Mouse (Mus musculus) spleen, postnatal 10 days (tissue): ENCODE measurements at regions not wholly inside any gene's neighbourhood (a gene's known extent, or its start where the extent isn't known, plus 50 kb on each side); places are given as distances from the start of the nearest gene placed in this dataset.

ENCODE experiments used
- DNase-seq, 2 experiments: peaks; one replicate each; pipeline ENCODE4 v3.0.0; 2021 to 2022; ENCODE audit warnings: low spot score in 2 of 2

DNA sequence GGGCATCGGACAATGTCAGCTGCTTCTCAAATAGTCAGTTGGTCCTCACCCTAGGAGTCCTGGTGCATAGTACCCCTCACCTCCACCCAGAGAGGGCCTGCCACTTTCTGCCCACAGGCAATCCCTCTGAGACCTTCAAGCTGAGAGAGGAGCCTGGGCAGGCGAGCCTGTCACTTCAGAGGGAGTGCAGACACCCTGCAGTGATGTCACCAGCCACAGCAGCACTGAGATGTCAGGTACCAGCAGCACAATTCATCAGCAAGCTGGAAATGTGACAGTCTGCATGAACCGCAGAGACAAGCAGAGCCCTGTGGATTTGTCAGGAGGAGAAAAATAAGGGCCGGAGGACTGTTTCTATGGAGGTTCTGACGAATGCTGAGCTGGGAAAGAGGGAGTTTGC is 324.3 kb downstream of the Qk start:
- DNase-seq: no peak

DNA sequence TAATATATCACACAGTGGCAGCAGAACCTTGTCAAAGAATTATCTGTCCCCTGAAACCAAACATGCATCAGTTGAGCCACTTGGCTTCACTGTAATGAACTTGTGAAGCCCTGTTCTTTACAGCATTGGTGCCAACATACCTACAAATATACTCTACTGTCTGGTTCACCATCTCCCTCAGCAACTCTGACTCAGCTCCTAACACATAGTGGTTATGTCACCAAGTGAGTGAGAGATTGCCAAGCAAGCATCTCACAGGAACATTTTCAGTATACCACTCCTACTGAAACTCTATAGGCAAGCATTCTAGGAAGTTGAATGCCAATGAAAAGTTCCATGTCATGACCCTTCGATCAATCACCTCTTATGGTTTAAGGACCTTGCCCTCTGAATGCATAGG is 321.2 kb upstream of the Pabpc6 start:
- DNase-seq: no peak

DNA sequence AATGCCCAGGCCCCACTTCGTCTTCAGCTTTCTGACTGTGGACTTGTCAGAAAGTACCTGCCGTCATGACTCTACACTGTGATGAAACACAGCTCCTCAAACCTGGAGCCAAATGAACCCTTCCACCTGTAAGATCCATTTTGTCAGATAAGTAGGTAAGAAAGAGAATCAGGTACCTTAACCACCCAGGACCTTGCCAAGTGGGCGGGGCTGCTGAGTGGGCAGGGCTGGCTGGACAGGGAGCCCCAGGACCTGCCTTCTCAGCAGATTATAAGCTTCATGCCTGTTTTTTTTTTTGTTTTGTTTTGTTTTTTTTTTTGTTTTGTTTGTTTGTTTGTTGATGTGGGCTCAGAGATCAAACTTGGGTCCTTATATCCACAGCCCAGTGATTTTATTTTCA is 311.8 kb upstream of the Pabpc6 start:
- DNase-seq: no peak

DNA sequence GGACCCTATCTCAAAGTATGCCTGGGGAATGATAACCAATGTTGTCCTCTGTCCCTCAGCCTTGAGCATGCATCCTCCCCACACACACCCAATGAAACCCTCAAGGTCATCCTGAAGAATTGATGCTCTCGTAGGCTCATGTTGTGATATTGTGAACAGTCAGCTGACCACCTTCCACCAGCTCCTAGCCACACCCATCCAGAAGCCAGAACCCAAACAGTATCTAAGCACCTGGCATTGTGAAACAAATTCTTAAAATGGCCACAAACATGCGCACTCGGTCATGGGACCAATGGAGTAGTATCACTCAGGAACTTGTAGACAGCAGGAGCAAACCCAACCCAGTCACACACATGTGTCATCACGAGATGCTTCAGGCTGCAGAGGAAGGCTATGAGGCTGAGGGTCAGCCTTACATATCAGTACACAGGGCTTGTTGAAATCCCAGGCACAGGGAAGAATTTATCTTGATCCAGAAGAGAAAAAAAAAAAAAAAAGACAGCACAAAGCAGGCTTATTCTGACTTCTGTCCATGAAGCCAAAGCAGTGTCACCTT is 307.4 kb upstream of the Pabpc6 start:
- no peak for DNase-seq

DNA sequence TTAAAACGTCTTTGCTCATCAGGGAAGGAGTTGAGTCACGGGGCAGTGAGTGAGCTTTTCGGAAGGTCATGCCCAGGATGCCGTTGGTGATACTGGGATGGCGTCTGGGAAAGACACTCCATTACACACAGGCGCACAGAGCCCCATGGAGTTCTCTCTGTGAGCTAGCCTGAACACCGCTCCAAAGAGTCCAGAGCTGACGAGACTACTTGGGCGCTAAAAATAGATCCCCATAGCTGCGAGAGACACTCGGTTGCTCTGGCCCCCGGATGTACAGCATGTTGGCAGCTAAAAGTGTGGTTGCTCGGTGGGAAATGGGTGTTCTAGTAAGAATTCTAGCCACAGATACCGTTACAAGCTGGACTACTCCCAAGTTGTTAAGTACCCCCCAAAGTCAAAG is 306.5 kb upstream of the Pabpc6 start:
- DNase-seq: no peak

DNA sequence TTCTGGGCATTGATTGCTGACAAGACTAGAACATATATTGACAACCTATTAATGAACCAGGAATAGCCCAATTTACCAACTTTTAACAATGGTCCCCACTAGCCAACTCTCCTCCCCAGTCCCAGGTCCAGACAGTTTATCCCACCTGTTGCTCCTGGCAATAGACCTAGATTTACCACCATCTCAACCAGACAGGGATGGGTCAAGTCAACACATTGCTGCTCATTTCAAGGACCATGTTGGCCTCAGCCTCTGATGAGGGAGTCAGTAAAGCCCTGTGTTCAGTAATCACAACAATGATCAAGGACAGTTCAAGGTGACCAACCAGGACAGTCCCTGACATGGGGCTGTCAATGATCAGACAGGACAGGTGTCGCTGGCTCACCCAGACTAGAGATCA is 305.6 kb upstream of the Pabpc6 start:
- DNase-seq: no peak

DNA sequence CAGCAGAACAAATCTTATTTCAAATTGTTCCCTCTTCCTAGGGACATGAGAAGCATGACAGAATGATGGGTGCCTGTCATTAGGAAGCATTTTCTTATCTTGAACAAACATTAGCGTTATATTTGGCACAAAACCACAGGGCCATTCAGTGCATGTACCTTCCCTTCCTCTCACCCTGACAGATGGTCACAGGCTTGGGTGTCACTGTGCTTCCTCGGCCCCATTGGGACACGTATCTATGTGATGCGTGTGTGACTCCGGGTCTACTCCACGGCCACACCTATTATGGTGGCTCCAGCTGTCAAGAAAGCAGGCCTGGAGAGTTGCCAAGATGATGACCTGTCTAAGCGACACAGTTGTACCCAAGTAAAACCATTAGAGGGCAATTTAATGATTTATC is 298.5 kb upstream of the Pabpc6 start:
- no peak for DNase-seq

DNA sequence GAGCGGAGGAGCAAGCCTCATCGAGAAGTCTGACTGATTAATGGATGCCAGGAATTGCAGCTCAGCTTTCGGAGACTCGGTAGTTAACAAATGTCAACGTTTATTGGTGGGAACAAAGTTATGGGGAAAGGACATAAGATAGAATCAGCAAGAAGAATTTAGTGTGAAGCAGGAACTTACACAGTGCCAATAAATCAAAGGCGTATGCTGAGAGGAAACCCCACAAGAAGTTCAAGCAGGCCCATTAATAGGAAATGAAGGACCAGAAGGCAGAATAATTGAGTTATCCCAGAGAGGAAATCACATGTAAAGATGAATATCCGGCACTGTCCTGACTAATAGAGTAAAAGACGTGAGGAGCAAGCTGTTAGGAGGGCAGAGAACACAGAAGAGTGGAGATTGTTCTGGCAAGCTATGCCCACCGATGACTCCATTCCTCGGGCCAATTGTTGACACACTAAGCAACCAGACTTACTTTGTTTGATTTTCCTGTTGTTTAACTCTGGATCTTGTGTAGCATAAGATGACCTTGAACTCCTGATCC is 293.4 kb upstream of the Pabpc6 start:
- DNase-seq: no peak

DNA sequence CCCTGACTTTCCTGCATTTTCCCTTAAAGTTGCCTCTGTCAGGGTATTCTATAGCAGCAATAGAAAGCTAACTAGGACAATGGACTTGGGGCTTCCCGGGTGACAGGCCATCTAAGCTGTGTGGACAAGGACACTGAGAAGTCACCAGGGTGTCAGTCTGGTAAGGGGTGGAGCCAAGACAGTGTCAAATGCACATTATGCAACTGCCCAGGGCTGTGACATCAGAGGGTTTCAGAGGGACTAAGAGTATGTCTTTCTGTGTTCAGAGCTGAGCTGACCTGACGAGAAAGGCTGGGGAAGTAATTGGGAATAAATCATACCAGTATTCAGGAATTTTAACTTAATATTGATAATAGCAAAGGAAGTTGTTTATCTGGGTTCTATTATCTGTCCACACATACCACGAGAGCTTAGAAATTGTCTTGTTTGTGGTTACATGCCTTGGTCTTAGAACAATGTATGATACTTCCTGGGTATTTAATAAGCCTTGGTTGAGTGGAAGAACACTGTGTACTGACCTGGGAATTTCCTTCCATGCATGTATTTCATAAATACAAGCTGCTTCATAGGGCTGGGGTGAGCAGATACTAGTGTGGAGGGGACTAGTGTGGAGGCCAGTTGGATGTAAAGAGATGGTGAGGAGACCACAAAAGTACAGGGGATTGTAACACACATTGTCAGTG is 279.6 kb upstream of the Pabpc6 start:
- DNase-seq: no peak

DNA sequence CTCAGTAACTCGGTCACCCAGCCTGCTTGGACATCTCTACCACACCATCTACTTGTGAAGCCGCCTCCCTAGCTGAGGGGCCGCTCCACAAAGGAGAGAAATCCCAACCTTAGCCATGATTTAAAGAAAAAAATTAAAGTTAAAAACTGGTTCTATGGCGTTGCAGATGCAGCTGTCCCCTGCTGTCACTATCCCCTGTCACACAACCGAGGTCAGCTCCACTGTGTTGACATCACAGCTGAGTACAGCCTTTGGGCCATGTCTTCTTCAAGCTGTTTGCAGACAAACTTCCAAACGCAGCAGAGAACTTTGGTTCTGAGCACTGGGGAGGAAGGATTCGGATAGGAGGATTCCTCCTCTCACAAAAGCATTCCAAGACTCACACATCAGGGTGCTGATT is 278.1 kb upstream of the Pabpc6 start:
- DNase-seq: no peak

DNA sequence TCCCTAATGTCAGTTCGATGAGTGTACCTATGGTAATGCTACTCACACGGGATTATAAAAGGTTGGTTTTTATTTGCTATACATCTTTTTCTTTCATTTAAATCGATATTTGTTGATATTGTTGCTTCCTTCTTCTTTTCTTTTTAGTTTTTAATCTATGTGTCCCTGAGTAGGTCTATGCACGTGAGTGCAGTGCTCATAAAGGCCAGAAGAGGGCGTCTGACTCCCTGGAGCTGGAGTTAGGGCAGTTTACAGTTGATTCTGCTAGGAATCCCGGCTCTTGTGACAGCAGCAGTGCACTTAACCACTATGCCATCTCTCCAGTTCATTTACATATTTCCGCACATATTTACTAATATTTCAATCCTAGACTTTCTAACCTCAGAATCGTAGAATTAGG is 275.0 kb upstream of the Pabpc6 start:
- no peak for DNase-seq

DNA sequence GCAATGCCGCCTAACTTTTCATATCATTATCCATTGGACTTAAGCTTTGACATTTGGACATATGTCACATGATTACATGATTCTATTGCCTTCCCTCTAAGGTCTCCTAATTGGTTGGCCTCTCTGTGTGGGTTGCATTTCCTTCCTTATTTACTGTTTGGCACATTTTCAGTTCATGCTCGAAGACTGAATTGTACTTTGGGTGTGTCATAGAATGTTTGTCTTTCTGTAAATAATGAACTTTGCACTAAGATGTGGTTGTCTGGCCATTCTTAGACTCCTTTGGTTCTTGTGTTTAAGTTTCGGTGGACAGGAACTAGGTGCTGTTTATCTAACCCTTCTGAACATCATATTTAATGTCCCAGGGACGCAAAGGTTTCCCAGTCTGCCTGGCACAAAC is 272.7 kb upstream of the Pabpc6 start:
- DNase-seq: no peak

DNA sequence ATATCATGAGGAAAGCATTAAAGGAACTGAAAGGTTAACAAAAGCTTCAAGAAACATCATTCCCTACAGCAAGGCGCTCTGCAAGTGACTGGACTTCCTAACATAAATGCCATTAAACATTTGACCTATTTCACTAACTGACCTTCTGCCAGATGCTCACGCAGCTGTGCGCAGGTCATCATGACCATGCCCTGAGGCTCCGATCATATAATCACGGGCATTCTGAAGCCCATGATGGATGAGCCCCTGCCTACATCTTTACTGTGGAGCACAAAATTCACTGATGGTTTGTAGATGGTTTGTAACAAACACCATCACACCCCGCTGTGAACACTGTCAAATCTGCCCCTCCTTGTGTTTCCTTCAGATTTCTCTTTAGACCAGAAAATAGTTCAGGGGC is 270.1 kb upstream of the Pabpc6 start:
- no peak for DNase-seq

DNA sequence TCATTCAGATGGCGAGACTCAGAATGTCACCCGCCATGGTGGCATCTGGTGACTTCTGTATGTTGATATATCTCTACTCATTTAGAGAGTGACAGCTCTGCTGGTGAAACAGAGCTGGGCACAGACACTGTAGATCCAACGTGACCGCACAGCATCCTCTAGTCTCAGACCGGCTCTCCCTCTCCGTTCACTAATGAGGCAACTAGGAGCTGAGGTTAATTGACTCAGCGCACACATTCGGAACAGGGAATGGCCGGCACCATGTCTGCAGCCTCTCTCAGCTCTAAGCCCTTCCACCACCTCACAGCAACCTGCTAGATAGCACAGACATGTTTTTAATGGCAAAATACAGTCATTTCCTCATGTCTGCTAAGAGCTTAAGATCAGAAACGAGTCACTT is 268.9 kb upstream of the Pabpc6 start:
- no peak for DNase-seq

DNA sequence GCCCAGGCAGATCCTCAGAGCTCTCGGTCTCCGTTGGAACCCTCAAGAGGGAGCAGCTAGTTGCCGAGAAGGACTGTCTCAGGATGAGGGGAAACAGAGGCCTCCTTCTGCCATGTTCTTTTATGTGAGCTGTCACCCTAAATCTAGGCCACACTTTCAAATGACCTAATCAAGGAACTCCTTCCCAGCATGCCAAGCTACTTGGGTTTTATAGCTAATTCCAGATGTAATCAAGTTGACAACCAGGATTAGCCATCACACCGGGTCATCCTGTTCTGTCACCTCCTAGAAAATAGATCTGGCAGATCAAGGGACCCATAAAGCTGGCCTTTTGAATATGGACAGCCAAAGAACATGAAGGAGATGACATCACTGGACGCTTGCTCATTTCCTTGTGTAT is 267.7 kb upstream of the Pabpc6 start:
- DNase-seq: no peak

DNA sequence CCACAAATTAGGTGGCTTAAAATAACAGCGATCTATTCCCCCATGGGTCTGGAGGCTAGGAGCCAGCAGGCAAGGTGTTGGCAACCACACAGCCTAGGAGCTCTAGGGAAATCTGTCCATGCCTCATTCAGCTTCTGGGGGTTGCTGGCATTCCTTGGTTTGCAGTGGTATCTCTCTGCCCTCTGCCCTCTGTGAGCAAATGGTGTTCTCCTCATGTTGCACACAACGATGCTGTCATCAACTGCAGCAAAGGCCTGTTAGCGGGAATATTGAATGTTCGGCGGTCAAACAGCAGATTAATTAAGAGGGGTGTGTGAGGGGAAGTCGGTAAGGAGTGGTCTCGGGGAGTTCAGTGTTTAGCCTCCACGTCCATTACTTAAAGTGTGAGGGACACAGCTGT is 262.7 kb upstream of the Pabpc6 start:
- no peak for DNase-seq

DNA sequence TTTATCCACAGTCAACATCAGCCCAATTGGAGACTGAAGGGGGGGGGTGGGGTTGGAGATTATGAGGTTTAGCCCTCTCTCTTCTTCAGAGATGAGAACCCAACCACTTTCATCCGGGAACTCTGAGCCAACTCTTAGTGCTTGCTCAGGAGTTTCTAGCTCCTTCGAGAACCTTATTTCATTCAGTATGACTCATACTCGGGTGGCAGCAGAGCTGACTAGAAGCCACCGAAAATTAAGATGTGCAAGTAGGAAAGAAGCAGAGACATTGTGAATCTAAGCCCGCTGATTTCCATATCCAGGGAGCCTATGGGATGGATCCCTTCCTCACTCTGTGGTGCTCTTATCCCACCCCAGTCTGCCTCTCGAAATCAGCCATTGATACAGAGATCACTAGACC is 262.0 kb upstream of the Pabpc6 start:
- DNase-seq: no peak

DNA sequence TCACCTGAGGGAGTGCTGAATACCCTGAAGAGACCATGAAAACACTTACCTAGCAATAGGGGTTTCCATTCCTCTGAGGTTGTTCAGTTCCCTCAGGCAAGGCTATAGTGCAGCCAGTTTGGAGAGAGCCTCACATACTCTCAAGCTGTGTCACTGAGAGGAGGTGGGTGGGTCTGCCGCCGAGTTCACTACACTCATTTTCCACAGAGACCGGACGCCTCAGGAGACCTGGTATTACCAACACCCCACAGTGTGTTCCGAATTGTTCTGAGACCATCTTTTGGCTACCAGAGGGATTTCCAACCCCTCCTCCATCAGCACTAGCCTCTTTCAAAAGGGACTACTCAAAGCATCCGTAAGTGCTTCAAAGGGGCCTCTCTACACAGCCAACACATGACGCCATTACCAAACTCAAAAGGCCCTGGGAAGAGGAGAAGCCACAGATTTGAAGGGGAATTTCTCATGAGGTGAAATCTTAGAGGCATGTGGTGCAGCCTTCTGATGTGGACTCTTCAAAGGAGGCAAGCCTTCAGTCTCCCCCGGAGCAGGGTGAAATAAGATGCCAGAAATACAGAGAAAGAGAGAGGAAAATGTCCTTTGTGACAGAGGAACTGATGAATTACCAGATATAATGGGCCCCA is 260.1 kb upstream of the Pabpc6 start:
- DNase-seq: no peak

DNA sequence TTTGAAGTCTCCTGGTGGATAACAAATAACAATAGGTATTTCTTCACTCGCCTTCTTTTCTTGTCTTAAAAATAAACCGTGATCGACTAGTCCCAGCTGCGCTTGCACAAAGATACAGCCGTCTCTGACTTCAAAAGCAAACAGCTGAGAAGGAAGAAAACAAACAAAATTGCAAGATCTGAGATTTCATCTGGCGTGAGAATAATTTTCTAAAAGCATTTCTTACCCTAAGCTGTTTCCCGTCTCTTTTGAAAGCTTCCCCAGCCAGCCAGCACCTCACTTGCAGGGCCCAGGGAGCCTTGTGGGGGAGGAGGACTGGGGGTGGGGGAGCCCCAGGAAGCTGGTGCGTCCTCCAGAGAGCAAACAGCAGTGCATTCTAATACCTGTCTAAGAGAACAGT is 258.2 kb upstream of the Pabpc6 start:
- DNase-seq: no peak

DNA sequence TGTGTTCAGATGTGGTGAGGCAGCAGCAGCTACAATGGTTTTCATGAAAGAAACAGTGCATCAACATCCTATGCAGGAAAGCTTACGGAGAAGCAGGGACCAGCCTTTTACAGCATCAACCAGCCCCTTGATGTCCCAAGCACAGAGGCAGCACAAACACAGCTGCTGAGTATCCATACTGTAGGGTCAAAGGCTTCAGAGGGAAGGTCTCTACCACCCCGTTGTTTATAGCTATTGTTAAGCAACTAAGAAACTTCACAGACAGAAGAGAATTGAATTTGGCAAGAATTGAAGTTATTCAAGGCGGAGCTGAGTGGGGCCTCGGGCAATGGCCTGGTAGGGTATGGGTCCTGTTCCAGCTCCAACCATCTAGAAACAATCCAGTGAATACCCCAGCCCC is 256.8 kb upstream of the Pabpc6 start:
- DNase-seq: no peak

DNA sequence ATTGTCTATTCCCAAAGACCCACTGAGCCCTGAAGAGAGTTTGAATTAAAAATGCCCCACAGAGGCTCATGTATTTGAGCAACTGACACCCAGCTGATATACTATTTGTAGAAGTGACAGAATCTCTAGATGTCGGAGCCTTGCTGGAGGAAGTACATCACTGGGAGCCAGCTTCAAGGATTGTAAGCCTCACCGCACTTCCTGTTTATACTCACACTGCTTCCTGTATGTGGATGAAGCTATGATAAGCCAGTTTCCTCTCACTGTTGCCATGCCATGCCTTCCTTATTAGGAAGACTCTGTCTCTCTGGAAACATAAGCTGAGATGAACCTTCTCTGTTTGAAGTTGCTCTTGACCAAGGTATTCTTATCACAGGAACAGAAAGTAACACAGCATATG is 251.8 kb upstream of the Pabpc6 start:
- no peak for DNase-seq

DNA sequence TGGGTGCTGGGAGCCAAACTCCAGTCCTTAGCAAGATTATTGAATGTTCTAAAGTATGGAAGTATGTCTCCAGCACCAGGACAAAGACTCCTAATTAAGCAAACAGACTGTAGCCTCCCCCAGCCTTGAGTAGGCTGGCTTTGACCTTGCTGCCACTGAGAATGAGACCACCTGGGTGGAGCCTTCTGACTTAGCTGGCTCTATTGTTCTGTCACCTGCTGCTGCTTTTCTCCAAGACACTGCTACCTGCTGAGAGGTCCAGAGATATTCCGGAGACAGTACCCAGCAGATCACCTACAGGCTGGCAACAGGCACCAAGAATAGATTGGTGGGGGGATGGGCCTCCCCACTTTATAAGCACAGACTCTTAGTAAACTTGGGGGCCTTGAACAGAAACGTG is 247.5 kb upstream of the Pabpc6 start:
- DNase-seq: no peak

DNA sequence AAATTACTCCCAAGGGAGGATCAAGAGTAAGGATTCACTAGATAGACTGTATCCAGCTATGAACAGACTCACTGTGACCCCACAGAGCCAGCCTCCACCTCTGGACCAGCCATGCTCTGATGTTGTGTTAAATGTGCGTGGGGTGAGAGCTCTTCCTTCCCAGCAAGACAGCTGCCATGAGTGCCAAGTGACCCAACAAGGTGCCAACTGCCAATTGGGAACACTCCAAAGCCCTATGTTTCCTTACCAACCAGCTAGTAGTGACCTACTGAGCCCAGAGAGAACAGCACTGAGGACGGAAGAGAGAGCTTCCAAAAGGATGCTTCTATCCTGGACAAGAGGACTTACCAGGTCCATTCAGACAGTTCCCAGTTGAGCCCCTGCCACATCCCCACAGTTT is 241.3 kb upstream of the Pabpc6 start:
- DNase-seq: no peak

DNA sequence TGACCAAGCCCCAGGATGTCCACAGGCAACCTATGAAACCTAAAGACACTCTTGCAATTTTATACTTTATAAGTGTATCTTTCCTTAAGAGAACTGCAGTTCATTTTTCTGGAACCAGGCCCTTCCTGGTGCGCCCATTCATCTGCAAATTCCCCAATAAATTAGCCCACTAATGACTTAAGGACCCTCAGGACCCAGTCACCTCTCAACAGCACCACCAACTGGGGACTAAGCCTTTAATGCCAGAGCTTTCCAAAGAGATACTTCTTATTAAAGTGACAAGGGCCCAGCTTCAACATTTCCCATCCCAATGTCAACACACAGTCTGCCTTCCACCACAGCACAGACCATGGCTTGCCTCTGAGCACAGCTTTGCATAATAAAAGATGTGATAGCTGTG is 237.6 kb upstream of the Pabpc6 start:
- no peak for DNase-seq
